8 mouse cellular contexts compared by ENCODE assay signal in the genomic region with DNA sequence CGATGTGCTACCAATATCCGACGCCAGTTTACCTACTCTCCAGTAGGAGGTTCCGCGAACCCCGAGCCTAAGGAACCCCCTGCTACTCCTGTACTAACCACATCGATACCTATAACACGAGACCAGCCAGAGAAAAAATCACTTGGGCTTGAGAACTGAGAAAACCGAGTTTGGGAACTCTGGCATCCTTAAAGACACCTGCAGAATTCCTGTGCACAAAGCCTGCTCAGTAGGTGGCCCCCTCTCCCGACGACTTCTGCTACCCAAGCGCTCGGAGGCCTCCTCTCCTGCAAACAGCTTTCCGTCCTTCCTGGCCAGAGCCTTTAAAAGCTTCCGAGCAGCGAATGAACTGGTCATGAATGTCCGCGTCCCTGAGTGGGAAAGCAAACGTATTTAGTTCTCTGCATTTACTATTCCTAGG. TPM values are rescaled to one million over a fixed set of nuclear protein-coding genes. Genes with fewer than 3 reads are reported as not detected.
DNase-seq lines count a peak whose midpoint lies in the region.

No protein-coding gene starts in this region.

- peak overlapping the region; percentile 70; the same call in 1 of the 2 replicates for H3K27ac ChIP-seq in heart, embryonic 10.5 days
- H3K27ac ChIP-seq in macrophage: no peak overlapping the region

- under 1% methylated on average over 19 of the region's 19 CpGs for WGBS in heart, embryonic 10.5 days
- WGBS in macrophage (ENCODE audit: missing documents): 4% methylated on average over 18 of the region's 19 CpGs

- H3K79me2 ChIP-seq in macrophage (ENCODE audit: inconsistent target): no peaks in the 10 kb centered on the region

- no peaks in the 10 kb centered on the region for H3K9me3 ChIP-seq in heart, embryonic 10.5 days

- H3K4me3 ChIP-seq in heart, embryonic 10.5 days: peak overlapping the region; percentile 86
- H3K4me3 ChIP-seq in macrophage (ENCODE audit: inconsistent target): peak overlapping the region; percentile 11

- peaks cover 16% of the 10 kb centered on the region; the same call in 1 of the 2 replicates for H3K4me1 ChIP-seq in heart, embryonic 10.5 days

- DNase-seq in heart, adult 8-10 months (ENCODE audit: low spot score): peak; percentile 29
- no peak for DNase-seq in heart, adult 11 months
- DNase-seq in T-cell, adult 2 months (ENCODE audit: low spot score): peak; percentile 30
- no peak for DNase-seq in heart, embryonic 10.5 days (ENCODE audit: low spot score)
- DNase-seq in kidney, postnatal 10 days: peak; percentile 68
- DNase-seq in telencephalon, adult 2 months (ENCODE audit: low read depth, low spot score): peak; percentile 53
- DNase-seq in cerebellum, adult 9-10 months: no peak

- no peaks in the 10 kb centered on the region for H3K36me3 ChIP-seq in heart, embryonic 10.5 days
- H3K36me3 ChIP-seq in macrophage (ENCODE audit: inconsistent target): no peaks in the 10 kb centered on the region

- peaks cover 35% of the 10 kb centered on the region for H3K27me3 ChIP-seq in heart, embryonic 10.5 days (ENCODE audit: insufficient read depth, poor library complexity, severe bottlenecking)

RNA-seq across cellular contexts. Expression of gene Rhpn2, which starts 0.7 kb away (rescaled TPM):
- total RNA-seq in heart, adult 8-10 months (2022): 1 to 10 TPM; 4.3 to 4.8 (median 4.6) TPM
- polyA plus RNA-seq in heart, embryonic 10.5 days (2016; fragmentation: Nextera tagmentation; extraction: Ambion mirVana): 7.7 and 8.2 TPM in 2 replicates
- not detected for total RNA-seq in macrophage (2018; cell fraction: chromatin; rRNA removed)
- not detected for total RNA-seq in macrophage (2018; cell fraction: cytosol; rRNA removed)
- not detected for total RNA-seq in macrophage (2018; cell fraction: nucleus; rRNA removed)
- not detected in 3 replicates for polyA plus RNA-seq in macrophage (2018)

RNA-seq across cellular contexts. Expression of gene Gpatch1, which starts 15.0 kb away (rescaled TPM):
- total RNA-seq in heart, adult 8-10 months (2022): 10 to 100 TPM; 10.6 to 12.8 (median 12.2) TPM
- polyA plus RNA-seq in heart, embryonic 10.5 days (2016; fragmentation: Nextera tagmentation; extraction: Ambion mirVana): 12.5 and 15.3 TPM in 2 replicates
- 10 to 100 TPM in 20 of 26 experiments, 1 to 10 TPM in 6; 3.1 to 33.3 (median 21.2) TPM for total RNA-seq in macrophage (2018; cell fraction: chromatin; rRNA removed)
- 10 to 100 TPM in 12 of 26 experiments, 1 to 10 TPM in 14; 3.2 to 12.0 (median 9.8) TPM for total RNA-seq in macrophage (2018; cell fraction: cytosol; rRNA removed)
- total RNA-seq in macrophage (2018; cell fraction: nucleus; rRNA removed): 10 to 100 TPM in 15 of 26 experiments, 1 to 10 TPM in 11; 4.3 to 19.7 (median 11.4) TPM
- 7.7 to 13.2 TPM (median 10.5 TPM) in 3 replicates for polyA plus RNA-seq in macrophage (2018)

Comparison
In these comparisons a context has a peak if more than half of its experiments do, and no peak if none do; other contexts are left out.
1. DNase-seq: peak in heart, adult 8-10 months (single experiment), T-cell, adult 2 months (single experiment), kidney, postnatal 10 days (single experiment) and telencephalon, adult 2 months (single experiment); none in heart, adult 11 months (single experiment), heart, embryonic 10.5 days (single experiment) and cerebellum, adult 9-10 months (single experiment).